Mouse (Mus musculus) forelimb bud, embryonic 11.5 days (tissue): ENCODE measurements around the gene Ksr2.

ENCODE experiments used
- DNase-seq: peaks from one replicate; pipeline ENCODE4 v3.0.0-alpha.2; 2012; ENCODE audit warnings: low read depth, low spot score

Ksr2 gene

GRCm38 (mm10) chr5:117482013-117482412 lies 68.2 kb downstream of the Ksr2 start:
- DNase-seq: no peak

GRCm38 (mm10) chr5:117485411-117485810 lies 71.6 kb downstream of the Ksr2 start:
- DNase-seq: no peak

DNA sequence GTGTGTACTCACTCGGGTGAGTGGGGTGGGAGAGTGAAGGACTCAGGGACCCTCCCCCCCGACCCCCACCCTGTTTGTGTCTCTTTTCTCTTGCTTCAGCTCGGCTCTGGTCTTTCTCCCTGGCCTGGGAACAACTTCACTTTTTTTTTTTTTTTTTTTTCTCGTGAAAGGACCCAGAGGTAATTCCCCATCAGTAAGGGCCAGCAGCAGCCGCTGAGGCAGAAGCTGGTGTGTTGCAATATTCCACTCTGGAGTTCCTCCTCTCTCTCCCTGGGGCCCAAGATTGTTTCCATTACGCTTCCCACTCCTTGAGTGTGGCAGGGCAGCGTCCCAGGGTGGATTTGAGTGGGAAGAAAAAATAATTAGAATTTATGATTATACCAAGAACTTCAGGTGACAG lies 72.3 kb downstream of the Ksr2 start:
- DNase-seq: no peak

- DNase-seq: no peak
Observed at GRCm38 (mm10) chr5:117488155-117488554, 74.4 kb downstream of the Ksr2 start.

DNA sequence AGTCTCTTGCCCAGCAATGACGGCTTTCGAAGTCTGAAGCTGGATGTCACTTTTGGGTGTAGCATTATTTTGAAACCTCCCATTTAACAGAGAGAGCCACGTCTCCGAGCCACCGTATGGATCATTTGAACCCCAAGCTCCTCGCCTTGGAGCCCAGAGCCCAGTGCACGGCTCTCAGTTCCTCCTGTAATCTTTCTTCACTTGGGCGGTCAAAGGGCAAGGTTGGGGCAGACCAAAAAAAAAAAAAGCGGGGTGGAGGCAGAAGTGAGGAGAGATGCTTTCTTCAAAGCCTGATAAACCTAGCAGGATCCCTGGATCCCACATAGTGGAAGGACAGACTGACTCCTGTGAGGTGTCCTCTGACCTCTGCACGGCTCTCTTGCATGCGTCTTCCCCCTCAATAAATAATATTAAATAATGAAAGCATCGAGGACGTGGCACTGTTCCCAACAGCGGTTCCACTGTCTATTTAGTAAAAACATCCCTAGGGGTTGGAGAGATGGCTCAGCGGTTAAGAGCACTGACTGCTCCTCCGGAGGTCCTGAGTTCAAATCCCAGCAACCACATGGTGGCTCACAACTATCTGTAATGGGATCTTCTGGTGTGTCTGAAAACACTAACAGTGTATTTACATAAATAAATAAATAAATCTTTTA lies 75.0 kb downstream of the Ksr2 start:
- no peak for DNase-seq

DNA sequence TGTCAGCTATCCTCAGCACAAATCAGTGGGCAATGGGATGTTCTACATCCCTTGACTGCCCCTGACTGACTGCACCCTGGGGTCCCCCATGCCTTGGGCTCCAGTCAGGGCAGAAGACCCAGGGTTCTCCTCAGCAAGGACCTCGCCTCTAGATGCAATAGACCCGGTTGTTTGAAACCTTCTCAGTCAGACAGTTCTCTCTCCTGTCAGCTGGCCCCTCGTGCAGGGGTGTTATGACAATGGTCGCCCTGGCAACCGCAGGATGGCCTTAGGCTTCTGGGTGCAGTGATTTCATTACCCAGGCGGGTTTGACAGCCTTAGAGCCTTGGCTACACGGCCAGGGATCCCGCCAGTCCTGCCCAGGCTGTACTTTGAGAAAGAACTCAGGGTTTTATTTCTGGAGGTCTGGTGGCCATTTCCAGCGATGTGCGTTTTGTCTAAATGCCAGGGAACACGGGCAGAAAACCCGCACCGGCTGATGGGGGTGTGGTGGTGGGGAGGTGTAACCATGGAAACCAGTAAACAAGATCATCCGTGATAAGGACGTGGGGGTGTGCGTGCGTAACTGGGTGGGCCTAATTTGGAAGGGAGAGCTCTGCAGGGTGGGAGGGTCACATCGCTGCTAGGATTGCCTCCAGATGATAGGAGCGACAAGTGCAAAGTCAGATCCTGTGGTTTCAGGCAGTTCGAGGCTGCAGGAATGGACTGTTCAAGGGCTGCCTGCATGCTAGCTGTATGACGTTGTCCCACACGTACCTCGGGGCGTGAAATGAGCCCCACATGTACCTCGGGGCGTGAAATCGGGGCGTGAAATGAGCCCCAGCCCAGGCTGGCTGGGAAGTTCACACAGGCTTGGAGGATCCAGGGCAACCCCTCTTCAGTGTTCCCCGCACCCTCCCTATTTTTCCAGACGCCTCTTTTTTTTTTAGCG lies 79.4 kb downstream of the Ksr2 start:
- DNase-seq: peak; percentile 36

DNA sequence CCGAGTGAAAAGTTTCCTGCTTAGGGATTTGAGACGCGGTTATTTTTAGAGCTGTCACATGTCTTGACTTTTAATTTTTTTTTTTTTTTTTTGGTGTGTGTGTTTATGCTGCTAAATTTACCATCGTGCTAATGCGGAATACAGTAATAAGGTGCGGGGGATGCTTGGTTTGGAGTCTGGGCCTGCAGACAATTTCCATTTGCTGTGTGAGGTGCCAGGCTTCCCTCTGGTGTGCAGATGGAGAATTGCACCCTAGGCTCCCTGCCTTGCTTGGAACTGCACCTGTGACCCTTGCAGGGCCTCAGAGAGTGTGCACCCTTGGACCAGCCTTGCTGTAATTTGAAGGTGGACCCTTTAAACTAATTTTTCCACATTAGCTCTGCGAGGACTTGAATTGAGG lies 80.1 kb downstream of the Ksr2 start:
- DNase-seq: peak; percentile 77

GRCm38 (mm10) chr5:117497084-117497483 lies 83.3 kb downstream of the Ksr2 start:
- DNase-seq: no peak

DNA sequence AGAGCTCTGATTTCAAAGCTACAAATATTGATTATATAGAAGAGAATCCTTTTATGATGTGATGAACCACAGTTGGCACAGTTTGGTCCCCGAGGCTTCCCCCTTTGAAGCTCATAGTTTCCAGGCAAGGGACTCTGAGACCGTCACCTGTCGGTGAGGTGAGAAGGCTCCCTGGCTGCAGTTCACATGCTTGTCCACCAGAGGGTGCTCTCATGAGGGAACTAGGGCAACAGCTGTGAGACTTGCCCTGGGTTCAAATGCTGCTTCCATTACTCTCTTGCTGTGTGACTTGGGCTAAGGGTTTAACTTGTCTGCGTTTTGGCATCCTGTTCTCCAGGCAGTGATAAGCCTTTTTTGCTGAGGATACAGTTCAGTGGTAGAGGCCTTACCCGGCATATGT lies 88.8 kb downstream of the Ksr2 start:
- no peak for DNase-seq

DNA sequence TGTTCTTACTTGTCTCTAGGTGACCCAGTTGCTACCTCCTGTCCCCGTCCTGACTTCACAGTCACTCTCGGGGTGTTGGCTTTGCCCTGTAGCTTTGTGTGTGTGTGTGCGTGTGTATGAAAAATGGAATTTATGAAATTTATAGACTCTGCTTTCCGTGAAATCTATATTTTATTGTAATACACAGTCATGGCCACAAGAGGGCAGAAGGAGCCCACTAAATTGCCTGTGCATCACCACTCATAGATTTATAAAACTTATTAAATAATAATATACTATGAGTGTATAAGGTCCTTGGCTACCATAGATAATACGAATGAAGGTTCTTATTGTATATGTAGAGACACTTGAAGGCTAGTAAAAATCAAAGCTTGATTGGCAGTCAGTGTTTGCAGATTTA lies 90.6 kb downstream of the Ksr2 start:
- no peak for DNase-seq

DNA sequence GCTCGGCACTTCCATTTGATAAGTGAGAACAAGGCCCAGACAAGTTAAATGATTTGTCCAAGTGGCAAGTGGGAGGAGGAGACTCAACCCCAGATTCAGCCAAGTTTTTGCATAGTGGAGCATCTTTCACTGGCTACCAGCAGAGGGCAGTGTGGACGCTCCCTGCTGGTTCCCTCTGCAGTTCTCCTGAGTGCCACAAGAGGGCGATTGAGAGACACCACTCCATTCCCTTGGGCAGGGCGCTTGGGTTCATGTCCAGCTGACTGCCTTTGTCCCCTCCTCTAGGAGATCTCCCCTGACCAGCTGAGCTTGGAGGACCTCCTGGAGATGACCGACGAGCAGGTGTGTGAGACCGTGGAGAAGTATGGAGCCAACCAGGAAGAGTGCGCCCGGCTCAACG lies 91.4 kb downstream of the Ksr2 start:
- DNase-seq: peak; percentile 44

GRCm38 (mm10) chr5:117505769-117506168 lies 92.0 kb downstream of the Ksr2 start:
- DNase-seq: no peak

- DNase-seq: peak; percentile 54
Observed at GRCm38 (mm10) chr5:117506406-117506805, 92.6 kb downstream of the Ksr2 start.

- DNase-seq: peak; percentile 52
Observed at GRCm38 (mm10) chr5:117509511-117510375, 95.9 kb downstream of the Ksr2 start.

- DNase-seq: no peak
Observed at GRCm38 (mm10) chr5:117510864-117511263, 97.1 kb downstream of the Ksr2 start.

GRCm38 (mm10) chr5:117515396-117515795 lies 101.6 kb downstream of the Ksr2 start:
- no peak for DNase-seq

- no peak for DNase-seq
Observed at GRCm38 (mm10) chr5:117515861-117516260, 102.1 kb downstream of the Ksr2 start.

GRCm38 (mm10) chr5:117516597-117516996 lies 102.8 kb downstream of the Ksr2 start:
- peak; percentile 73 for DNase-seq

GRCm38 (mm10) chr5:117519858-117520495 lies 106.2 kb downstream of the Ksr2 start:
- DNase-seq: no peak

DNA sequence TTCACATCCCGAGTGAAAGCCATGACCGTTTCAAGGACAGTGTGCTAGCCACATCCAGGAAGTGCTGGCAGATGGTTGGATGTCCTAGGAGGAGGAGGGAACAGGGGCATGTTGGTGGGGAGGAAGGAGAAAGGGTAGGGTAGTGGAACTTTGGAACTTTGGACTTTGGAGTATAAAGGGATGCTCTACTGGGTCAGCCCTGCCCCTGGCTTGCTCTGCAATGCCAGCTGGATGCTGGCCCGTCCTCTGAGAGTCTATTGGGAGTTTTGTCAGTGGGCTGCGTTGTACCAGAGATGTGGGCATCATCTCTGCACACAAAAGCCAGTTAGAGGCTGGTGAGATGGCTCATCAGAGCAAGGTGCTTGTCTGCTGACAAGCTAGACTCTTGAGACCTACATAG lies 107.4 kb downstream of the Ksr2 start:
- DNase-seq: no peak

DNA sequence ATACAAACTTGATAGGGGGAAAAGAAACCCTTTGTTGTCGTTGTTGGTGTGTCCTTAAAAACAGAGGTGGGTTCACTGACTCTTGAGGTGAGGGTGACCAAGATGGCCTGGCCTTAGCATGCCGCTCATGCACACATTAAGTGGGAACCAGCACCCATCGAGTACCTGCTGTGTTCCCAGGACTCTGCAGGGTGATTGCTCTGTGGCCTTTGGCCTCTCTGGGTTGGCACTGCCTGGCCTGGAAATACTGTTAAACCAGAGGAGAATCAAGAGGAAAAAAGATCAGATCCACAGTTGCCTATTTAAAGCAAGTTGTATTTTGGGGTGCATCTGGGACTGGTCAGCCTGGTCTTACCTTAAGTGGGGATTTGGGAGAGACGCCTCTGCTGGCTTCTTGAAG lies 107.9 kb downstream of the Ksr2 start:
- DNase-seq: no peak

DNA sequence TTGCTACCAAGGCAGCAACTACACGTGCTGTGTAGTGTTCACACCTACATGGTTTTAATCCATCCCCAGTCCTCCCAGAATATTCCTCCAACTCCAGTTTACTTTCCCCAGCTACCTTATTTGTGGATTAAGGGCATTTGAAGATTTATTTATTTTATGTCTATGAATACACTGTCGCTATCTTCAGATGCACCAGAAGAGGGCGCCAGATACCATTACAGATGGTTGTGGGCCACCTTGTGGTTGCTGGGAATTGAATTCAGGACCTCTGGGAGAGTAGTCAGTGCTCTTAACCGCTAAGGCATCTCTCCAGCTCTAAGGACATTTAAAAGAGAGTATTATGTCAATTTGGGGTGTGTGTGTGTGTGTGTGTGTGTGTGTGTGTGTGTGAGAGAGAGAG lies 108.7 kb downstream of the Ksr2 start:
- no peak for DNase-seq
